Mouse (Mus musculus) layer of hippocampus, adult 2 months (tissue): Measurements from ENCODE around the gene Ldlrad3. TPM values are rescaled to one million over a fixed set of nuclear protein-coding genes. Genes with fewer than 3 reads are reported as not detected.

Experiments
- DNase-seq, 2 experiments: peaks; one replicate each; pipeline ENCODE4 v3.0.0; 2022; ENCODE audit warnings: low spot score in 2 of 2
- H3K27ac ChIP-seq: fragments of 200-600 bp; 2 replicates; pipeline ENCODE4 v1.8.1; 2022
- H3K4me3 ChIP-seq: fragments of 200-600 bp; 2 replicates; pipeline ENCODE4 v1.8.1; 2022; ENCODE audit warnings: mild to moderate bottlenecking
- CTCF ChIP-seq: fragments of 200-600 bp; conservative IDR thresholded peaks from 2 replicates; pipeline ENCODE4 v1.8.1; 2022; ENCODE audit warnings: antibody characterized with exemption, mild to moderate bottlenecking, moderate library complexity
- total RNA-seq, 2 experiments: library from RNA; stranded (reverse); gene quantifications; 2 replicates each; pipeline ENCODE4 v1.2.3; 2021

Ldlrad3 gene
- total RNA-seq, 2 experiments from 2014 or later, result 9.3 to 11.2 TPM

- no peak overlapping the region for H3K27ac ChIP-seq
- no peak overlapping the region for H3K4me3 ChIP-seq
- TF ChIP-seq CTCF, result no peak
- no peak for DNase-seq
Measured at GRCm38 (mm10) chr2:101980456-101980947, 205.7 kb downstream of the Ldlrad3 start.

GRCm38 (mm10) chr2:101978534-101979525 is 207.4 kb downstream of the Ldlrad3 start:
- Histone ChIP-seq H3K4me3 (no peak overlapping the region), H3K27ac (peak overlapping the region; percentile 32)
- no peak for TF ChIP-seq CTCF
- DNase-seq, result peak in 1 of 2 experiments; percentile 40

GRCm38 (mm10) chr2:101976399-101977064 is 209.7 kb downstream of the Ldlrad3 start:
- DNase-seq, result no peak
- TF ChIP-seq CTCF, result no peak
- Histone ChIP-seq H3K4me3 (no peak overlapping the region), H3K27ac (no peak overlapping the region)

DNA sequence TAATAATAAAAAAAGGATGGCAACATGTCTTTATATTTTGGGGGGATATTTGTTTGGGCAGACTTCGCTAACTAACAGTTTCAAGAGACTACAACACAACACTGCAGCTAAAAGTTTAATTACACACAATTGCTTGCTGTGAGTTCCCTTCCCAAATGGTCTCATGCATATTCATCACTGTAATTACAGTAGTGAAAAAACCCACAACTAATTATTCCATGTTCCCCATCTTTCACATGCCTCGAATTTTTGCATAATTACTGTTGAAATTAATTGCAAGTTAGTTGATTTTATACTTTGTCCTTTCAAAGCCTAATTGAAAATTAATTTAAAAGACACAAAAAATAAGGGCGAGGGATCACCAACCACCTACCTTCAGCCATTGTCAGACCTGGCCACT is 212.4 kb downstream of the Ldlrad3 start:
- Histone ChIP-seq H3K27ac (no peak overlapping the region), H3K4me3 (no peak overlapping the region)
- no peak for TF ChIP-seq CTCF
- no peak for DNase-seq

DNA sequence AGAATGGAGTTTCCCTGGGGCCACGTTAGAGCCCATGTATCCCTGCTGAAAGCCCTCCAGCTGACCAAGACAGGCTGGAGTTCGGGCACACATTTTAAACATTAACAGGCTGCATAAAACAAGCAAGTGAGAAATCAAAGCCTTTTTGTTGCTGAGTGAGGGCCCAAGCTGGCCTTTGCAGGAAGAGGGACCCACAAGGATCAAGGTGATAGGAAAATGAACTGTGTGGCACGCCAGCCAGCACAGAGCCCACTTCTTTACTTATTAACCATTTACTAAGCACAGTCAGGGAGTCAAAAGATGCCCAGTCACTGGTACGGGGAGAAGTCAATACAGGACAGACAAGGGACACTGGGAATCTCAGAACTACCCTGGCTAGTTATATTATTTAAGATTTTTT is 218.6 kb downstream of the Ldlrad3 start:
- no peak for DNase-seq
- no peak overlapping the region for H3K27ac ChIP-seq
- no peak overlapping the region for H3K4me3 ChIP-seq
- no peak for TF ChIP-seq CTCF

GRCm38 (mm10) chr2:101967152-101967551 is 219.0 kb downstream of the Ldlrad3 start:
- Histone ChIP-seq H3K27ac (no peak overlapping the region), H3K4me3 (no peak overlapping the region)
- TF ChIP-seq CTCF, result no peak
- DNase-seq, result no peak

DNA sequence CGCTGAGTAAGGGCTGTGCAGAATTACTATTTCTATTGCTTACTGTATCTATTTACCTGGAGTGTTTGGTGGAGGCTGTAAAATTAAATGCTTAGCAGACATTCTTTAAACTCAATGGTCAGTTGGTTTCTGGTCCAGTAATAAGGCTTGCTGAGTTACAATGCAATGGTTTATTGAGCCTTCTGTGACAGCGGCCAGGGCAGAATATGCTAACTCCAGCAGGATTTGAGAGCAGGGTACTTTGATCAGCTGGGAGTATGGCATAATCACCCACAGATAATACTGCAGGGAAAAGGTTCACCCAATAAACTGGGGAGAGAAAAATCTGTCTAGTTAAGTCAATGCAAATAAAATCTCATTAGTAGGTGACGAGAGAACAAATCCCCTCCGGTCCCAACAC is 220.2 kb downstream of the Ldlrad3 start:
- no peak for DNase-seq
- no peak for TF ChIP-seq CTCF
- H3K27ac ChIP-seq, result peak overlapping the region; percentile 55; the same call in 1 of the 2 replicates
- H3K4me3 ChIP-seq, result no peak overlapping the region

DNA sequence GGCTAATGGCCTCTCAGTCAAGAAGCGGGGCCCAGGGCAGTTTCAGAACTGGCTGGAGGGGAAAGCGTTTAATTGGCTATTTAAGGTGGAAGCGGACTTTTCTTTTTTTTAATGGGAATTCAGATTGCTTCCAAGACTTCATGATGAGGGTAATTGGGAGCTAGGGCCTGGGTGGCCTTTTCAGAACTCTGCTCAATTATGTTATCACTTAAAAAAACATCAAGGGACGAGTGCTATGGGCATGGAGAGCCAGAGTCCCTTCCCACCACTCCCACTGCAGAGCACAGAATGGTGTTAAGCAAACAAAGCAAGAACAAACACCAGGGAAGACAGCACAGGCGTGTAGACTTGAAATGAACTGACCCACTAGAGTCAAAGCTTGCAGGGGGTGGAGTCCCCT is 220.7 kb downstream of the Ldlrad3 start:
- DNase-seq, result no peak
- peak overlapping the region; percentile 55; the same call in 1 of the 2 replicates for H3K27ac ChIP-seq

GRCm38 (mm10) chr2:101963367-101963766 is 222.8 kb downstream of the Ldlrad3 start:
- Histone ChIP-seq H3K4me3 (no peak overlapping the region), H3K27ac (no peak overlapping the region)
- DNase-seq, result no peak
- no peak for TF ChIP-seq CTCF

More for the DNA sequence above, 220.7 kb downstream of the Ldlrad3 start:
- no peak for TF ChIP-seq CTCF
- H3K4me3 ChIP-seq, result no peak overlapping the region

DNA sequence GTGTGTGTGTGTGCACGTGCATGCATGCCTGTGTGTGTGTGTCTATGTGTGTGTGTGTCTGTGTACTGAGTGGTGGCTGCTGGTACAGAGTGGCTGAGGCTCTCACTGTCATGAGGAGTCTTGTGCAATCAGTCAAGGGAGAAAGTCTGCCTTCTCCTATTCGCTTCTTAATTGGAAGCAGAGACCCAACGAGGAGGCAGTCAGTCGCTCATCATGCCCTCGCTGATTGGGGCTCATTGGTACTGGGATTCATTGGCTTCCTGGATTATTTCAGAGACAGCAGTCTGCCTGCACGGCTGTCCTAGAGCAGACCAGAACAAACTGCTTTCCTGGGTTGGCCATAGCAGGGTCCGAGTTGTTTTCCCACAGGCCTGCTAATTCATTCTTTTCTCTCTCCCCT is 223.8 kb downstream of the Ldlrad3 start:
- H3K27ac ChIP-seq, result no peak overlapping the region
- no peak for TF ChIP-seq CTCF
- DNase-seq, result no peak

DNA sequence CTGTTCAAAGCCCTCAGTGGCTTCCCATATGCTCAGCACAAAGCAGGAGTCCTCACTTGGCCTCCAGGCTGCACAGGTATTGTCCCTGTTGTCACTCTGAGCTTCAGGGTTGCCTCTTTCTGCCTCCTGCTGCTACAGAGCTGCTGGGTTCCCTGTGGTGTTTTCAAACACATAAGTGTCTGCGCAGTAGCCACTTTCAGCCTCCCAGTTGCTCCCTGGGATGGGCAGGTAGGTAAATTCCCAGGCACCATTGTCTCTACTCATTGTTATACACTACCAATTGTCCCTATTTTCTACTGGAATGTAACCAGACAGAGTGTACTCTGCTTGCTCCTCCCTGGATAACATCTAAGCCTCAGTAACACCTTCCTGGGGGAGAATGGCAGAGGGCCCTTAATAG is 224.8 kb downstream of the Ldlrad3 start:
- Histone ChIP-seq H3K27ac (no peak overlapping the region), H3K4me3 (no peak overlapping the region)
- no peak for DNase-seq
- no peak for TF ChIP-seq CTCF

More for the DNA sequence above, 223.8 kb downstream of the Ldlrad3 start:
- no peak overlapping the region for H3K4me3 ChIP-seq

DNA sequence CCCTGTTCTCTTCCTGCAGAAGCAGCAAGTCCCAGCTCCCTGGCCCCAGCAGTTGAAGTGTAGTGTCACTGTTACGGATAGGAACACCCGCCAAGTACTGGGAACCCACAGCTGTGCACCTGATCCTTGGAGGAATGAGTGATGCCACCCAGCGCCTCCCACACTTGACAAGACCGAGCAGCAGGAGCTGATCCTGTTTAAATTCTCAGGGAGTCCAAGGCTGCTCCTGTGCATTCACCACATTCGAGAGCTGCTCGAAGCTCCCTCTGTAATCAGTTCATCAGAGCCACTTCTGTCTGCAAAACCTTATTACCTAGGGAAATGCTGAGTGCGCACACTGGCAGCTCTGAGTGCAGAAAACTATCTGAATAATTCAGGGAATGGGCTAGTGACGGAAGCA is 225.5 kb downstream of the Ldlrad3 start:
- DNase-seq, result no peak
- no peak for TF ChIP-seq CTCF
- no peak overlapping the region for H3K27ac ChIP-seq
- no peak overlapping the region for H3K4me3 ChIP-seq

- Histone ChIP-seq H3K4me3 (no peak overlapping the region), H3K27ac (no peak overlapping the region)
- no peak for DNase-seq
- TF ChIP-seq CTCF, result no peak
Measured at GRCm38 (mm10) chr2:101956125-101956524, 230.1 kb downstream of the Ldlrad3 start.

DNA sequence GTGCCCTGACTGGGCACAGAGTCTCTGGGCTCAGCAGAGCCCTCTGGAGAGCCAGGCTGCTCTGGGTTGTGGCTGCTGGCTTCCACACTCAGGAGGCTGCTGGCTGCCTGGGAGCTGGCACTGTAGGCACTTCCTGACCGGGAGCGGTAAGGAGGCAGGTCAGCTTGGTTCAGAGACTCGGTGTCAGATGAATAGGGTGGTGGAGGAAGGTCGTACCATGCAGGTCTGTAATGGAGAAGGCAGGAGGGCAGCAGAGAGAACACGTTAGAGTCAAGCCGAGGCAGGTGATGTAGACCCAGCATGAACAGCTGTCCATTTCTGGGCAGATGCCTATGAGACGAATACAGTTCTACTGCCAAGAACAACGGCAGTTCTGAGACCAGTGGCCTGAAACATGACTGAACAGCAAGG is 233.2 kb downstream of the Ldlrad3 start:
- peak overlapping the region; percentile 46 for H3K27ac ChIP-seq
- TF ChIP-seq CTCF, result no peak
- no peak overlapping the region for H3K4me3 ChIP-seq
- no peak for DNase-seq
